Mouse (Mus musculus) gastrocnemius, postnatal 25 days (tissue): ENCODE measurements around the gene C1qtnf7. TPM values are rescaled to one million over a fixed set of nuclear protein-coding genes. Genes with fewer than 3 reads are reported as not detected.

Experiments
- DNase-seq: peaks from one replicate; pipeline ENCODE4 v3.0.0; 2022
- total RNA-seq, 2 experiments: library from RNA; stranded (reverse); gene quantifications; 1 replicate in 1 of 2; 2 replicates in 1 of 2; pipeline ENCODE4 v1.2.3; 2021

Gene C1qtnf7
- total RNA-seq, 2 experiments from 2014 or later, result 0.61 to 0.70 TPM

GRCm38 (mm10) chr5:43609760-43610159 lies 94.4 kb downstream of the C1qtnf7 start:
- DNase-seq, result no peak

DNA sequence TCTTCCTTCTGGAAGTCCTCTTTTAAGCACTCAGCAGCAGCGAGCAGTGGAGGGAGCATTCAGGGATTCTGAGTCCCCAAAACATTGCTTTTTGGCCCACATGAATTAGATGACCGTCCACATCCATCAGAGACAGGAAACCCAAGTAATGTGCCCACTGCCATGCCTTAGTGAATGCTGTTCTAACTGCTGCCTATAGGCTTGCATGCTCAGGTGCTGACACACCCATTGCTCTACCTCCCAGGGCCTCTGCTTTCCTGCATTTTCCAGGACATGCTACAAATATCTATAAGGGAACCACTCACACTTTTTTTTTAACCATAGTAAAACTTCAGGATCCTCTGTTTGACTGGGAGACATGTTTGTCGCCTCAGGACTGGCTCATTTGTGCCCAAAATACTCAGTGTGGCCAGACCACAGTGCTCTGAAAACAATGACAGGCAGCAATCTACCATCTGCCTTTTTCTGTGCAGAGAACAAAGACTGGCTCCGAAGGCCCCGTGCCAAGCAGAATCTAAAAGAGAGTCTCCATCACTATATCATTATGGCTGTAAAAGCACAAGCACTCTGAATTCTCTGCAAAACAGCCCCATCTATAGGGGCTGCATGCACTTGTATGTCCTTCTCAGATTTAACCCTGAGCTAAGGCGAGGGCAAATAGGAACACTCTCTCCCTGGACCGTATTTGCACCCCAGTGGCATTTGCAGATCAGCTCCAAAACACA lies 106.4 kb downstream of the C1qtnf7 start:
- no peak for DNase-seq

- no peak for DNase-seq
These were observed 110.1 kb downstream of the C1qtnf7 start for GRCm38 (mm10) chr5:43625407-43625806.

GRCm38 (mm10) chr5:43634071-43634601 lies 118.8 kb downstream of the C1qtnf7 start:
- no peak for DNase-seq

- no peak for DNase-seq
These were observed 119.3 kb downstream of the C1qtnf7 start for GRCm38 (mm10) chr5:43634602-43635081.

DNA sequence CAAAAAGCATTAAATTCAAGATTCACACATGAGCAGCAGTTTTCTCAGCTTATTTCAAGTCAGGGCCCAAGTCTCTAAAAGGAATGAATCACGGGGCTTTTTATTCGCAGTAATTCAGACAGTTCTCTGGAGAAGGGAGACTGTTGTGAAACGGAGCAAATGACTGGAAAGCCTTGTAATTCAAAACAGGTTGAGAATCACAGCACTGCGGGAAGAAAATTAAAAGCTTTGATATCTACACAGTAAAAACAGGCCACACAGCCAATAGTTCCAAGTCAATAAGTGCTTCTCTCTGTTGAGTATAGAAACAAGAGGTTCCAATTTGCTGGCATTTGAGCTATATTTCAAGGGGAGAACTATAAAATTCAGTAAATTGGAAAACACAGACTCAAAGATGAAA lies 129.7 kb downstream of the C1qtnf7 start:
- no peak for DNase-seq

- no peak for DNase-seq
These were observed 131.9 kb downstream of the C1qtnf7 start for GRCm38 (mm10) chr5:43647098-43647774.

DNA sequence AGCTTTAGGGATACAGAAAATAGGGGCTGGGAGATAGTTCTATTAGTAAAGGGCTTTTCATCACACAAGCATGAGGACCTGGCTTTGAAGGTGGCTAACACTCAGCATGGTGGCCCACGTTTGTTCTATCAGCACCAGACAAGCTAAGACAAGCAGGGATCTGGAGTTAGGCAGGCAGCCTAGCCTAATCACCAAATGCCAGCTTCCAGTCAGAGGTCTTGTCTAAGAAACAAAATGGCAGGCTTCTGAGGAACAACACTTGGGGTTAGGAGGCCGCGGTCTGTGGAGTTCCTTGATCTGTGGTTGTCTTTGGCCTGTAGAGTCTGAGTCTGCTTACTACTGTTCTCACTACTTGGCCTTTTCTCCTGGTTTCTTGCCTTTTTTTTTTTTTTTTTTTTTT lies 146.2 kb downstream of the C1qtnf7 start:
- no peak for DNase-seq

- peak; percentile 19 for DNase-seq
These were observed 146.9 kb downstream of the C1qtnf7 start, which contains the start of gene Cc2d2a for GRCm38 (mm10) chr5:43661997-43662961. TSS of gene Cc2d2a (plus strand) at chr5:43662346.

GRCm38 (mm10) chr5:43663531-43663930 lies 148.2 kb downstream of the C1qtnf7 start:
- no peak for DNase-seq

GRCm38 (mm10) chr5:43665144-43665543 lies 149.8 kb downstream of the C1qtnf7 start:
- no peak for DNase-seq

Other genes with a start within 250 kb of the C1qtnf7 start
- gene Cc2d2a, start 146.8 kb downstream of the C1qtnf7 start, total RNA-seq, result 1 to 10 TPM; 7.2 to 7.7 TPM